Mouse (Mus musculus) cerebral cortex, adult 2 months (tissue): ENCODE measurements around the gene Slc37a4.

ENCODE experiments used
- WGBS: fragments of 180-500 bp; shearing (Covaris S2); methylation state at CpG from one replicate; pipeline ENCODE4 v1.1.7; 2018; 5-methylcytosine and 5-hydroxymethylcytosine counted together

Gene Slc37a4

GRCm38 (mm10) chr9:44444402-44445025, 47.9 kb downstream of the Slc37a4 start:
- WGBS = 93% methylated on average over 7 of the region's 7 CpGs
